Mouse (Mus musculus) C2C12 (cell line): Measurements from ENCODE around the gene Plcb4. TPM values are rescaled to one million over a fixed set of nuclear protein-coding genes. Genes with fewer than 3 reads are reported as not detected.

Experiments
- H3K27me3 ChIP-seq: one replicate; pipeline ENCODE4 v1.6.1; 2011; ENCODE audit not compliant: control insufficient read depth, insufficient read depth, insufficient read length
- H3K36me3 ChIP-seq: one replicate; pipeline ENCODE4 v1.6.1; 2011; ENCODE audit not compliant: control insufficient read depth, insufficient read depth
- H3K4me3 ChIP-seq: one replicate; pipeline ENCODE4 v1.5.1; 2011; ENCODE audit warnings: mild to moderate bottlenecking, control low read depth; ENCODE audit not compliant: poor library complexity, insufficient read depth, severe bottlenecking
- H3K79me2 ChIP-seq: one replicate; pipeline ENCODE4 v1.6.1; 2011; ENCODE audit not compliant: control insufficient read depth, insufficient read depth
- H3K79me3 ChIP-seq: one replicate; pipeline ENCODE4 v1.6.1; 2011; ENCODE audit warnings: low read depth, control low read depth
- H3ac ChIP-seq: one replicate; pipeline ENCODE3; 2011; ENCODE audit warnings: low read depth; ENCODE audit not compliant: control insufficient read depth, insufficient read length
- CEBPB ChIP-seq: IDR thresholded peaks from one replicate; pipeline ENCODE4 v1.6.1; 2011; ENCODE audit warnings: low read depth, mild to moderate bottlenecking, control low read depth, moderate library complexity
- CTCF ChIP-seq: IDR thresholded peaks from one replicate; pipeline ENCODE4 v1.5.1; 2011; ENCODE audit not compliant: control insufficient read depth, insufficient read depth, insufficient read length
- FOSL1 ChIP-seq: IDR thresholded peaks from one replicate; pipeline ENCODE4 v1.8.0; 2011; ENCODE audit warnings: mild to moderate bottlenecking, low read length; ENCODE audit not compliant: poor library complexity, insufficient read depth, severe bottlenecking
- MAX ChIP-seq: IDR thresholded peaks from one replicate; pipeline ENCODE4 v1.6.1; 2011; ENCODE audit warnings: mild to moderate bottlenecking, control low read depth
- MYOD1 ChIP-seq: IDR thresholded peaks from one replicate; pipeline ENCODE4 v1.6.1; 2011; ENCODE audit warnings: low read depth; ENCODE audit not compliant: control insufficient read depth, insufficient read length
- MYOG ChIP-seq: IDR thresholded peaks from one replicate; pipeline ENCODE4 v1.6.1; 2011; ENCODE audit not compliant: control insufficient read depth, insufficient read length; ENCODE audit errors: extremely low read depth
- USF1 ChIP-seq: IDR thresholded peaks from one replicate; pipeline ENCODE4 v1.6.1; 2011; ENCODE audit warnings: low read depth, mild to moderate bottlenecking, control low read depth, moderate library complexity
- polyA plus RNA-seq: library from polyadenylated mRNA; unstranded; fragments of >200 nt; fragmentation: generic; extraction: Trizol; gene quantifications from one replicate; pipeline ENCODE4 v1.2.1, GENCODE M21; 2012; ENCODE audit warnings: missing spikeins

Plcb4 gene
- polyA plus RNA-seq, 1 experiment = 3.0 TPM

DNA sequence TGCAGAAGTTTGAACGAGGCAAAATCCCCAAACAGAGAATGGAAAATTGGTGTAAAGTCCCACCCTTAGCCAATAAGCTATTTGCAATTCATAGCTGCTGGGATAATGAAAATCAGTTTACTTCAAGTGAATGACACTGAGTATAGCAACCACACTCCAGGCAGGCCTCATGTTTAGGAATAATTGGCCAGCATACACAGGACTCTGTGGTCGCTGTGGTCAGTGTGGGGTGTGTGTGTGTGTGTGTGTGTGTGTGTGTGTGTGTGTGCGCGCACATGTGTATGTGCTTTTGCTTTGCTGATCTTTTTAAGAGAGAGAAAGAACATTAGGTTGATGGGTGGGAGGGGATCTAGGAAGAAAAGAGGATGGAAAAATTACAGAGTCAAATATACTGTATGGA is 134.1 kb downstream of the Plcb4 start:
- H3K4me3 ChIP-seq = no peak overlapping the region
- no peaks in the 10 kb centered on the region for H3K79me3 ChIP-seq
- H3K36me3 ChIP-seq = no peaks in the 10 kb centered on the region
- H3ac ChIP-seq = no peak overlapping the region
- TF ChIP-seq MYOG (no peak), USF1 (no peak)
- no peaks in the 10 kb centered on the region for H3K27me3 ChIP-seq
- H3K79me2 ChIP-seq = no peaks in the 10 kb centered on the region

GRCm38 (mm10) chr2:135796684-135797083 is 137.9 kb downstream of the Plcb4 start:
- H3K79me3 ChIP-seq = no peaks in the 10 kb centered on the region
- H3K79me2 ChIP-seq = no peaks in the 10 kb centered on the region
- H3K36me3 ChIP-seq = no peaks in the 10 kb centered on the region
- H3ac ChIP-seq = no peak overlapping the region
- H3K27me3 ChIP-seq = no peaks in the 10 kb centered on the region
- no peak overlapping the region for H3K4me3 ChIP-seq
- TF ChIP-seq CEBPB (no peak), MAX (no peak), CTCF (no peak), MYOG (no peak), MYOD1 (no peak)

DNA sequence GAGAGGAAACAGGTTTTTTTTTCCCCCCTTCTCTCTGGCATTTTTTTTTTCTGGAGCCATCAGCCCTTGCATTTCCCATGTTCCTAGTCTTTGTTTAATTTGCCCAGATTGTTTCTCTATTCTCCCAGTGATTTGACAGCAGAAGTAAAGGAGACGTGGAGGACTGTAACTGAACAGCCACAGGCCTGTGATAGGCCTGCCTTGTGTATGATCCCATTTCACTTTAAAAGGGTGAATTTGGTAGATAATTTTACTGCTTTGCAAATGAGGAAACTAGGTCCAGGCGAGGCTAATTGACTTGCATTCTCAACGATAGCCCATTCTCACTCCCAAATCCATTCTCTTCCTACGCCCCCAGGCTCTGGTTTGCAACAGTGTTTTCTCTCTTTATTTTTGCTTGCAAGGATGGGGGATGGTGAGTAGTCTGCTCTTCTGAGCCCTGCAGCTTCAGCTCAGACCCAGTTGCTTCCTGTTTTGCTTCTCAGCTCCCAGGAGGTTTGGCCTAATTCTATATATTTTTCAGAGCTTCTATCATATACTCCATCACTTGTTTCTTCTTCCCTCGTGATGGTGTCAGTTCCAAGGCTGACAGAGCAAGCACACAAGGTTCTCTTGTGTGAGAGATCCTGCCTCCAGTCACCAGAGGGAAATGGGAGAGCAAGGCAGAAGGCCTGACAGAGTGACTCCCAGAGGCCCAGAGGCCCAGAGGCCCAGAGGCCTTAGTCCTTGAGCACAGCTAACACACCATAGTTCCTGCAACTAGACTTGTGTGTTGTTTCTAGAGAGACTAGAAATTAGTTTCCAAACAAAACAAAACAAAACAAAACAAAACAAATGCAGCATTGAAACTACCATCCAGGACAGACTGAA is 139.1 kb downstream of the Plcb4 start:
- Histone ChIP-seq H3K27me3 (no peaks in the 10 kb centered on the region), H3K36me3 (no peaks in the 10 kb centered on the region), H3K79me3 (no peaks in the 10 kb centered on the region), H3ac (no peak overlapping the region), H3K79me2 (no peaks in the 10 kb centered on the region), H3K4me3 (no peak overlapping the region)
- TF ChIP-seq FOSL1 = no peak
- no peak for TF ChIP-seq USF1
- no peak for TF ChIP-seq CTCF
- no peak for TF ChIP-seq MAX
- TF ChIP-seq MYOG = no peak
- no peak for TF ChIP-seq MYOD1
- TF ChIP-seq CEBPB = no peak

- H3K79me3 ChIP-seq = no peaks in the 10 kb centered on the region
- no peak overlapping the region for H3K4me3 ChIP-seq
- no peak overlapping the region for H3ac ChIP-seq
- no peaks in the 10 kb centered on the region for H3K27me3 ChIP-seq
- TF ChIP-seq MAX (no peak), CTCF (no peak), MYOD1 (no peak), USF1 (no peak), CEBPB (no peak), MYOG (no peak)
- no peaks in the 10 kb centered on the region for H3K79me2 ChIP-seq
- H3K36me3 ChIP-seq = no peaks in the 10 kb centered on the region
These were observed 140.4 kb downstream of the Plcb4 start for GRCm38 (mm10) chr2:135799149-135799770.

- TF ChIP-seq MAX (no peak), CTCF (no peak), USF1 (no peak), FOSL1 (no peak), MYOG (no peak), CEBPB (no peak), MYOD1 (no peak)
- H3ac ChIP-seq = no peak overlapping the region
- H3K27me3 ChIP-seq = no peaks in the 10 kb centered on the region
- H3K36me3 ChIP-seq = no peaks in the 10 kb centered on the region
- H3K79me3 ChIP-seq = no peaks in the 10 kb centered on the region
- H3K79me2 ChIP-seq = no peaks in the 10 kb centered on the region
- no peak overlapping the region for H3K4me3 ChIP-seq
These were observed 141.6 kb downstream of the Plcb4 start for GRCm38 (mm10) chr2:135800385-135800784.

- Histone ChIP-seq H3K4me3 (no peak overlapping the region), H3K79me2 (no peaks in the 10 kb centered on the region), H3K27me3 (no peaks in the 10 kb centered on the region), H3ac (no peak overlapping the region), H3K79me3 (no peaks in the 10 kb centered on the region), H3K36me3 (no peaks in the 10 kb centered on the region)
- TF ChIP-seq CTCF = no peak
- TF ChIP-seq MYOG = no peak
- no peak for TF ChIP-seq FOSL1
- TF ChIP-seq CEBPB = no peak
These were observed 144.2 kb downstream of the Plcb4 start for GRCm38 (mm10) chr2:135802878-135803450.
